Mouse (Mus musculus) stomach, embryonic 14.5 days (tissue): ENCODE measurements around the gene Foxred2. TPM values are rescaled to one million over a fixed set of nuclear protein-coding genes. Genes with fewer than 3 reads are reported as not detected.

Experiments
- ATAC-seq: fragments of 200-750 bp; cut with Nextera tagmentation; 2 replicates; pipeline ENCODE4 v1.8.0; 2017; ENCODE audit warnings: low read depth, moderate TSS enrichment; ENCODE audit not compliant: insufficient number of reproducible peaks, insufficient read depth, low FRiP score
- H3K27ac ChIP-seq: fragments of 300-500 bp; sonication (generic); 2 replicates; pipeline ENCODE4 v1.5.1; 2014; ENCODE audit warnings: mild to moderate bottlenecking, low read length, moderate library complexity, mixed read lengths
- H3K27me3 ChIP-seq: fragments of 300-500 bp; sonication (generic); 2 replicates; pipeline ENCODE4 v1.6.1; 2014; ENCODE audit warnings: low read length, control low read depth, mixed read lengths; ENCODE audit not compliant: control insufficient read depth, insufficient read depth
- H3K36me3 ChIP-seq: fragments of 300-500 bp; sonication (generic); 2 replicates; pipeline ENCODE4 v1.6.1; 2014; ENCODE audit warnings: mild to moderate bottlenecking, control low read depth, low read length, moderate library complexity, mixed read lengths; ENCODE audit not compliant: control insufficient read depth, insufficient read depth
- H3K4me1 ChIP-seq: fragments of 300-500 bp; sonication (generic); 2 replicates; pipeline ENCODE4 v1.6.1; 2014; ENCODE audit warnings: low read length, control low read depth, mixed read lengths; ENCODE audit not compliant: control insufficient read depth, insufficient read depth
- H3K4me2 ChIP-seq: fragments of 300-500 bp; sonication (generic); replicated peaks from 2 replicates; pipeline ENCODE4 v1.6.1; 2014; ENCODE audit warnings: low read depth, low read length, control low read depth
- H3K4me3 ChIP-seq: fragments of 300-500 bp; sonication (generic); 2 replicates; pipeline ENCODE4 v1.5.1; 2014; ENCODE audit warnings: low read depth, low read length, control low read depth
- H3K9ac ChIP-seq: fragments of 300-500 bp; sonication (generic); replicated peaks from 2 replicates; pipeline ENCODE4 v1.6.1; 2014; ENCODE audit warnings: low read depth, mild to moderate bottlenecking, control low read depth, low read length, moderate library complexity, mixed read lengths
- H3K9me3 ChIP-seq: fragments of 300-500 bp; sonication (generic); 2 replicates; pipeline ENCODE4 v1.6.1; 2016; ENCODE audit warnings: low read depth, low read length, control low read depth; ENCODE audit not compliant: control insufficient read depth
- WGBS: fragments of 180-500 bp; shearing (Covaris S2); extraction: QIAGEN DNeasy Blood & Tissue Kit; methylation state at CpG from one replicate; pipeline ENCODE4 v1.1.7; 2014; 5-methylcytosine and 5-hydroxymethylcytosine counted together
- polyA plus RNA-seq: library from polyadenylated mRNA; unstranded; fragments of >200 nt; fragmentation: Nextera tagmentation; extraction: Ambion mirVana; gene quantifications from 2 replicates; pipeline ENCODE4 v1.2.1, GENCODE M21; 2014

Foxred2 gene
- polyA plus RNA-seq, 1 experiment from 2014 or later, result 3.3 TPM

DNA sequence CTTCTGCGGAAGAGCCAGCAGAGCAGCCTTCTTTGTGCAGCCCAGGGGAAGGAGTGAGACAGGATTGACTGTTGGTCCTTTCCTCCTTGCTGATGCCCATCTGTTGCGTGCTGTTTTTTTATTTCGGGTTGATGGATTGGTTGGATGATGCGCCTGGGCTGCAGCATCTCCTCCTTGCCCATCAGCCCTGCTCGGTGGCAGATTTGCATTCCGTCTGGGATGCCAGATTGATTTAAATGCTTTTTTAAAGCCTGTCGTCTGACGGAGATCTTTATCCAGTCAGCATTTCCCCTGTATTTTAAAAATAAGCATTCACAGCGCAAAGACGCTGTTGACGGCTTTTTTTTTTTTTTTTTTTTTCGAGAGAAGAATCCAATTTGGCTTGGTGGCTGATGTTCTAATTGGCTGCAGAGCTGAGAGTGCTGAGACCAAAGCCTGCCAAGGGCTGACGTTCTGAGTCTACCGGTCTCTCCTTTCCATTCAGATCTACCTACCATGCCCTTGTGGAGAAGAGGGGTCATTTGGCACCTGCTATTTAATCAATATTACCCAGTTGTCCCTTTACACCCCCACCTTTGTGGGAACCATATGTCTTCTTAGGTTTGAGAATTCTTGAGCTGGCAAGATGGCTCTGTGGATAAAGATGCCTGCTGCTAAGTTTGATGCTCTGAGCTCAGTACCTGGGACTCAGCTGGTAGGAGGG is 20.7 kb downstream of the Foxred2 start:
- no peak overlapping the region for H3K9ac ChIP-seq
- WGBS, result 77% methylated on average over 14 of the region's 14 CpGs
- H3K9me3 ChIP-seq, result no peaks in the 10 kb centered on the region
- H3K4me3 ChIP-seq, result no peak overlapping the region
- no peak overlapping the region for H3K27ac ChIP-seq
- H3K4me2 ChIP-seq, result no peak overlapping the region
- peaks cover 4% of the 10 kb centered on the region; the same call in 1 of the 2 replicates for H3K4me1 ChIP-seq
- H3K36me3 ChIP-seq, result no peaks in the 10 kb centered on the region
- no peak for ATAC-seq
- no peaks in the 10 kb centered on the region for H3K27me3 ChIP-seq

DNA sequence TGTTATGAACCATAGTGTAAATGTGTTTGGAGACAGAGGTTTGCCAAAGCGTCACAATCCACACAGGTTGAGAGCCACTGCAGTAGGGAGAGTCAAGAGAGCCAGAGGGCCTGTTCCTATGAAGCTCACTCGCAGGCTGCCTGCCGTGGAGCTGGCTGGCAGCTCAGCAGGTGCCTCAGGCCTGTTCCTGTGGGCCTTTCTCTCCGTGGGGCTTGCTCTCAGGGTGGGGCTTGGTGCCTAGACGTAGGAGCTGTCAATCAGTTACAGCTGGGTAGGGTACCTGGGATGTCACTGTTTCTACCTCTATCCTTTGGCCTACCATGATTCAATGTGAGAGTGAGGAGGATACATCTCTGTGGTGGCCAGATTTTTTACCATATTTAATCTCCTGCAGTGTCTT is 21.6 kb downstream of the Foxred2 start:
- Histone ChIP-seq H3K4me3 (no peak overlapping the region), H3K4me1 (peaks cover 5% of the 10 kb centered on the region; the same call in 1 of the 2 replicates), H3K27ac (no peak overlapping the region), H3K36me3 (no peaks in the 10 kb centered on the region), H3K27me3 (no peaks in the 10 kb centered on the region), H3K4me2 (no peak overlapping the region), H3K9ac (no peak overlapping the region), H3K9me3 (no peaks in the 10 kb centered on the region)
- ATAC-seq, result no peak
- WGBS, result 70% methylated on average over 5 of the region's 5 CpGs

DNA sequence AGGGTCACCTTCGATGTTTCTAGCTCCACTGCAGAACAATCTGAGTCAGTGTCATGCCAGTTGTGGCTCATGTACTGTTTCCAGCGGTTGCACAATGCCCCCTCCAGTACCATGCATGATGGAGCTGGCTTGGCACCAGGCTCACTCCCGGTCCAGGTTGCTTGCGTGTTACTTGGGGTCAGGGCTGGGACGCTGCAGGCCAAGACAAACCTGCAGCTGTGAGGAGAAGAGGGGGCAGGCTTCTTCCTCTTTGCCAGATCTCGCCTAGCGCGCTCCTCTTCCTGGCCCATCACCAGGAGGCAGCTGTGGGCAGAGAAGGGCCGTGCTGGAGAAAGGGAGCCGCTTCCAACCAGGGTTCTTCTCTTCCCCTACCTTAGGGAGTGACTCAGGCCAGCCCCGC is 22.2 kb downstream of the Foxred2 start:
- H3K9ac ChIP-seq, result no peak overlapping the region
- H3K4me1 ChIP-seq, result peaks cover 12% of the 10 kb centered on the region; the same call in 1 of the 2 replicates
- H3K27me3 ChIP-seq, result no peaks in the 10 kb centered on the region
- H3K36me3 ChIP-seq, result no peaks in the 10 kb centered on the region
- ATAC-seq, result no peak
- H3K27ac ChIP-seq, result no peak overlapping the region
- no peaks in the 10 kb centered on the region for H3K9me3 ChIP-seq
- 73% methylated on average over 11 of the region's 11 CpGs for WGBS
- H3K4me2 ChIP-seq, result no peak overlapping the region
- no peak overlapping the region for H3K4me3 ChIP-seq

DNA sequence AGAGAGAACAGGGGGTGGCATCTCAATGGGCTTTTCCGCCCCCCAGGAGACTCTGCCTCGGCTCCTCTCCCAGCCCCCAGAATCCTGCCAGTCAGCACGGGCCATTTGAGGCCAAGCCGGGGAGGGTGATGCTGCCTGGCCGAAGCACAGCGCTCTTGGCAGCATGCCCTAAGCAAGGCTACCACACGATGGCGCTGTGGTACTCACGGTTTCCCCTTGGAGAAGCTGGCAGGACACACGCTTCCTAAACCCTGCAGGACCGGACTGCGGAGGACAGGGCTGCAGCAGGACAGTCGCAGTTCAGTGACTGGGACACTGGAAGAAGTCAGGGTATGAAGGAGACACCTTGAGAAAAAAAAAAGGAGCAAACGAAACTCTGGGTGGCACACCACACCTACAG is 22.8 kb downstream of the Foxred2 start:
- Histone ChIP-seq H3K27ac (no peak overlapping the region), H3K4me3 (no peak overlapping the region), H3K9me3 (no peaks in the 10 kb centered on the region), H3K4me2 (peak overlapping the region; percentile 27; the same call in 1 of the 2 replicates), H3K36me3 (no peaks in the 10 kb centered on the region), H3K9ac (no peak overlapping the region; the same call in 1 of the 2 replicates), H3K27me3 (no peaks in the 10 kb centered on the region), H3K4me1 (peaks cover 12% of the 10 kb centered on the region; the same call in 1 of the 2 replicates)
- 1% methylated on average over 14 of the region's 14 CpGs for WGBS
- ATAC-seq, result peak; percentile 24; the same call in 1 of the 2 replicates

DNA sequence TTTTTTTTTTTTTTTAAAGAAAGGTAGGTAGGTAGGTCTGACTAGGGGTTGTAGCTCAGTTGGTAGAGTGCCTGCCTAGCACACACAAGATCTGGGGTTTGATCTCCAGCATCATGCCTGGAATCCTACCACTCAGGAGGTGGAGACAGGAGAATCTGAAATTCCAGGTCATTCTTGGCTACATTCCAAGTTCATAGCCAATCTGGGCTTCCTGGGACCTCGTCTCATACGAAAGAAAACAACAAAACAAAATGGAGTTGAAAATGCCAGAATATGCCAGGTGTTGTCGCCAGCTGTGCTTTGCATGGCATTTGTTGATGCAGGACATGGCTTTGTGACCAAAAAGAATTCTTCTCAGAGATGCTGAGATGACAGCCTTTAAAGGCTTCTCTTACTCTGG is 23.3 kb downstream of the Foxred2 start:
- Histone ChIP-seq H3K27me3 (no peaks in the 10 kb centered on the region), H3K36me3 (no peaks in the 10 kb centered on the region), H3K4me2 (no peak overlapping the region), H3K4me3 (no peak overlapping the region), H3K4me1 (peaks cover 12% of the 10 kb centered on the region; the same call in 1 of the 2 replicates), H3K9me3 (no peaks in the 10 kb centered on the region), H3K9ac (no peak overlapping the region), H3K27ac (no peak overlapping the region)
- WGBS, result 58% methylated on average over 3 of the region's 3 CpGs
- ATAC-seq, result no peak

DNA sequence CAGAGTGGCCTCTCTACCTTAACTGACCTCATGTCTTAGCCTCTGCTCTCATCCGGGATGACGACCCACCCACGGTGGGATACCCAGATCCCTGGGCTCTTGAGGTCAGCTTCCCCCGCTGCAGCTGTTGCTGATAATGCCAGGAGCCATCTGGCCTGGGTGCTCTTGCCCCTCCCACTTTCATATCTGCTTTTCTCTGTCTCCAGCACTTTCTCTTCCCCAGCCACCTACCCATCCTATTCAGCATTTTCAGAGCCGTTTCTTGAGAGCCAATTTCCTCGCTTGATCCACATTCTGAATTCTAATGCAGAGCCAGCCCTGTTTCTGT is 24.9 kb downstream of the Foxred2 start:
- no peaks in the 10 kb centered on the region for H3K9me3 ChIP-seq
- no peak overlapping the region for H3K27ac ChIP-seq
- no peak overlapping the region for H3K4me2 ChIP-seq
- H3K4me1 ChIP-seq, result peaks cover 18% of the 10 kb centered on the region
- no peak for ATAC-seq
- WGBS, result 57% methylated on average over 6 of the region's 6 CpGs
- no peak overlapping the region for H3K4me3 ChIP-seq
- H3K36me3 ChIP-seq, result peaks cover 8% of the 10 kb centered on the region; the same call in 1 of the 2 replicates
- H3K9ac ChIP-seq, result no peak overlapping the region
- no peaks in the 10 kb centered on the region for H3K27me3 ChIP-seq

DNA sequence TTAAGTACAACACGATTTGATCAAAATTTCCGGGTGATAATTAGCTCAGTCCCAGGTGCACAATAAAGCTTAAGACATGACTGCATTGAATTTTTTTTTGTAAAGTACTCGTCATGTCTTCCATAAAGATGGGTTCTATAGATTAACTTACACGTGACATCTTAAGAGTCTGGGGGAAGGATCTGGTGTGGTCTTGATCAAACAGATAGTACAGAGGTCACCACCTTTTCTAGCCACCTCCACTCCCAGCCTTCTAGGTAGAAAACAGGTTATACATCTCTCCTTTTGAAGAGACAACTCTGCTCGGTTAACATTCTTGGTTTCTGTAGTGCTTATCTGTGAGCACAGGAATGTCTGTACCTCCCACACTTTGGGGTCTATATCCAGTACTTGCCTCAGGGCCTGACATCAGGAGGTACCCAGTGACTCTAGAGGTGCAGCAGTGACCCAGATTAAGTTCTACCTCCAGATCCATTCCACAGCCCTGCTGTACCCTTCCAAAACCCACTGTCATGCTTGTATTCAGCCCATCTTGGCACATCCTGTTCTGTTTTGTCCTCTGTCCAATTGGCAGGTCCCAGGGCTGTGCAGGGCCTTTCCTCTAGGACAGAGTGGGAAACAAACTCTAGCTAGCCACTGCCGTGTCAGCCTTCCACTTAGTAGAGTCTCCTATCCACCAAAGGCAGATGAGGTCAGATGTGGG is 25.4 kb downstream of the Foxred2 start:
- WGBS, result 71% methylated on average over 6 of the region's 6 CpGs
- Histone ChIP-seq H3K36me3 (peaks cover 12% of the 10 kb centered on the region), H3K4me3 (no peak overlapping the region), H3K4me2 (no peak overlapping the region), H3K9me3 (no peaks in the 10 kb centered on the region), H3K4me1 (peaks cover 18% of the 10 kb centered on the region), H3K27ac (no peak overlapping the region), H3K27me3 (no peaks in the 10 kb centered on the region), H3K9ac (no peak overlapping the region)
- ATAC-seq, result no peak

DNA sequence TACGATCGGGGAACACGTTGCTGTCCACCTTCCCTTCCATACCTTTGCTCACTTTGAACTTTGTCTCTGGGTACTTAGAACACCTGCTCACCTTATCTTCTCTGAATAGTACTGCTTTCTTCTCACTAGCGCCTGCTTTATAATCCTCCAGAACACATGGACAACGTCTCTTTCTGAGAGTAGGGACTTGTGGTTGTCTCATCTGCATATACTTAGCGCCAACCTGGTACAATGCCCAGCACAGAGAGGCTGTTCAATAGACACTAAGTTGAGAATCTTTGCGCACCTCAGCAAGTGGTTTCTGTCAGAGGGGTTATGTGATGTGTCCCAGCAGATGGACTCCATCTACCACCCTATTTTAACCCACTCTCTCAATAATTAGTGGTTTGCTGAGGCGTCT is 26.7 kb downstream of the Foxred2 start:
- ATAC-seq, result no peak
- H3K36me3 ChIP-seq, result peaks cover 14% of the 10 kb centered on the region
- no peaks in the 10 kb centered on the region for H3K27me3 ChIP-seq
- no peak overlapping the region for H3K27ac ChIP-seq
- WGBS, result 49% methylated on average over 8 of the region's 8 CpGs
- H3K4me3 ChIP-seq, result peak overlapping the region; percentile 68
- H3K4me2 ChIP-seq, result peak overlapping the region; percentile 85
- no peaks in the 10 kb centered on the region for H3K9me3 ChIP-seq
- H3K9ac ChIP-seq, result peak overlapping the region; percentile 72
- peaks cover 18% of the 10 kb centered on the region for H3K4me1 ChIP-seq
